Mouse (Mus musculus): ENCODE data around the gene Gspt1. TPM values are rescaled to one million over a fixed set of nuclear protein-coding genes. Genes with fewer than 3 reads are reported as not detected.
A peak's percentile ranks its signal among the peaks of the same experiment; 100 is the strongest.
"Not testable (repeated sequence)": the region's sequence is repeated elsewhere in the genome, so short reads cannot be mapped to it uniquely, and the experiment has no call there.

Gspt1 gene
- total RNA-seq (2017) = 44.6 and 45.8 TPM in 2 replicates

DNA sequence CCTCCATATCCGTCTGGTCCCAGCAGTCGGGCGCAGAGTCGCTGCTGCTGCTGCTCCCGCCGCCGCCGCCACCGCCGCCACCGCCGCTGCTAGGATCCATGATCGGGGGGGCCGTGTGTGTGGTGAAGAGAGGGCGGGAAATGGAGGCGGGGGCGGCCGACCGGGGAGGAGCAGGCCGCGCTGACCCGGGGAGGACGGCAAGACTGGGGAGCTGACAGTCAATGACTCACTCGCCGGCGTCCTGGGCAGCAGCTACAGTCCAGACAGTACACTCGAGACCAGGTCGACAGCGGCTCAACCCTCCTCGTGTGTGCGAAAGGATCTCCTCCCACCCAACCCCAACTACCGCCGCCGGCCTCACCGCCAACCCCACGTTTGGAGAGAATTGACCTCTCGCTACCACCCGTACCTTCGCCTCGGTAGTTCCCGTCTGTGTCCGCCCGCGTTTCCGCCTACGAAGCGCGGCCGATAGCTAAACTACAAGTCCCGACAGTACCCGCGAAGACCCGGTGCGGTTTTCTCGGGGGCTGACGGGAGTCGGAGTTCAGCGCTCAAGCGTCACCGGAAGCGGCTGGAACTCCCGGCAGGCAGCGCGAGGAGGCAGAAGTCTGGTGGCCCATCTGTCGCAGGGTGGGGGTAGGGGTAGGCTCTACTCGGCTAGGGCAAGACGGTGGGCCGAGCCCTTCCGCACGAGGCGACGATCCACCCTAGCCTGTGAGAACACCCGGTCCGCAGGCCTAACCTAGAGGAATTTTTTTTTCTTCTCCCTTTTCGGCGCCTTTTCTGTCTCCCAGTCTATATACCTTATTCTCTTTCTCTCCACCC, at the start of gene Gspt1:
Gene Gspt1 (minus strand): TSS at position 428 of the 825 bp plus-strand sequence.
- ATAC-seq (ENCODE audit: extremely low read depth, insufficient number of reproducible peaks, low FRiP score, poor library complexity, severe bottlenecking) = peak; percentile 97

DNA sequence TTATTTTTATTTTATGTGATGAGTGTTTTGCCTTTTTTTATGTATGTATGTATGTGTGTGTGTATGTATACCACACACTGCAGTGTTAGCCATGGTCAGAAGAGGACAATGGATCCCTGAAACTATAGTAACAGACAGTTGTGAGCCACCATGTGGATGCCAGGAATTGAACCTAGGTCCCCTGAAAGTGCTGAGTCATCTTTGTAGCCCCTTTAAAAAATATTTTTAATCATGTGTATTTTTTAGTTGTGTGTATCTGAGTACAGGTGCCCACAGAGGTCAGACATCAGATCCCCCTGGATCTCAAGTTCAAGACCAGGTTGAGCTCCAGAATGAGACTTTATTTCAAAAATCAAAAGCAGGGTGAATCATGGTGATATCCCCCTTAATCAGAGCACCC, 49.6 kb upstream of the Gspt1 start:
- no peak for ATAC-seq (ENCODE audit: extremely low read depth, insufficient number of reproducible peaks, low FRiP score, poor library complexity, severe bottlenecking)

DNA sequence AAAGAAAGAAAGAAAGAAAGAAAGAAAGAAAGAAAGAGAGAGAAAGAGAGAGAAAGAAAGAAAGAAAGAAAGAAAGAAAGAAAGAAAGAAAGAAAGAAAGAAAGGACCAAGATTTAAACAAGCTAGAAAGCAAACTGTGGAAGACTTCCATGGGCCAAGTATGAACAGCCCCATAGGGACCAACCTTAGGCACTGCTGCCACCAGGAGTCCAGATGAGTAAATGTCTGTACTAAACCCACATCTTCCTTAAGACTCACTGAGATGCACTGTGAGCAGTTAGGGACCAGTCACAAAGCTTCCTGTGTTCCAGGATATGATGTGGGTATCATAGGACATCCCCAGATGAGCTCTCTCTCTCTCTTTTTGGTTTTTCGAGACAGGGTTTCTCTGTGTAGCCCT, 43.6 kb upstream of the Gspt1 start:
- not testable (repeated sequence) for ATAC-seq (ENCODE audit: extremely low read depth, insufficient number of reproducible peaks, low FRiP score, poor library complexity, severe bottlenecking)

DNA sequence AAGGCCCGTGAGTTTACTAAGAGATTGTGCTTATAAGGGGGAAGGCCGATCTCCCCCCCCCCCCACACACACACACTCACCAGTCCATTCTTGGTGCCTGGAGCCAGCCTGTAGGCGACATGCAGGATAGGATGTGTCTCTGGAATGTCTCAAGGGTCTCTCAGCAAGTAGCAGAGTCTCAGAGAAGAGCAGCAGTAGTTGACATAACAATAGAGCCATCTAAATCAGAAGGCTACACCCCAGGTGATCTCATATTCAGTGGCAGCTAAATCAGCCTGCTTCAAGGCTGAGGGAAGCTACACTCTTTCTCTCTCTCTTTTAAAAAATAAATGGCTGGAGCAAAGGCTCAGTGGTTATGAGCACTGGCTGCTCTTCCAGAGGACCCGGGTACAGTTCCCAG, 41.5 kb upstream of the Gspt1 start:
- not testable (repeated sequence) for ATAC-seq (ENCODE audit: extremely low read depth, insufficient number of reproducible peaks, low FRiP score, poor library complexity, severe bottlenecking)

DNA sequence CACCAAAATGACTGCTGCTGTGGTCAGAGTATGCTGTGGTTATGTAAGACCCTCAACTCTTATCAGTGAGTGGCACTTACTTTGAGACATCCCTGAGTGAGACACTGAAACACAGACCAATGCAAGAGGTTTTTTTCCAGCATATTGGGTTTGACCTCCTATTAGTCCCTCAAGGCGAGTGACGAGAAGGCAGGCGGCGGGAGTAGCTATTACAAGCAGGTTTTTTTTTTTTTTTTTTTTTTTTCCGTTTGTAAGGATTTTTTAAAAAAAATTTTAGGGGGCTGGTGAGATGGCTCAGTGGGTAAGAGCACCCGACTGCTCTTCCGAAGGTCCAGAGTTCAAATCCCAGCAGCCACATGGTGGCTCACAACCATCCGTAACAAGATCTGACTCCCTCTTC, 34.7 kb upstream of the Gspt1 start:
- ATAC-seq (ENCODE audit: extremely low read depth, insufficient number of reproducible peaks, low FRiP score, poor library complexity, severe bottlenecking) = not testable (repeated sequence)

DNA sequence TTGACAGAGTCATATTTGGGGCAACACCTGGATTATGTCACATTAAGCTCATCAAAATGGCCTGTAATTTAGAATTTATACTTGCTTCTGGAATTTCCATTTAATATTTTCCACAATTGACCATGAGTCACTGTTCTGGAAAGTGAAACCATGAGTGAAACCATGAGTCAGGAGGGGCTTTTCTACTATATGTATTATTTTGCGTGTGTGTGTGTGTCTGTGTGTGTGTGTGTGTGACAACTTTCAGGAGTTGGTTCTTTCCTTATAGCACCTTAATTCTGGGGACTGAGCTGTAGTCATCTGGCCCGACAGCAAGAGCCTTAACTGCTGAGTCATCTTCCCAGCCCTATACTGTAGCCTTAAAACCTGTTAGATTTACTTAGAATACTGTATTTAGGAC, 31.8 kb upstream of the Gspt1 start:
- no peak for ATAC-seq (ENCODE audit: extremely low read depth, insufficient number of reproducible peaks, low FRiP score, poor library complexity, severe bottlenecking)

DNA sequence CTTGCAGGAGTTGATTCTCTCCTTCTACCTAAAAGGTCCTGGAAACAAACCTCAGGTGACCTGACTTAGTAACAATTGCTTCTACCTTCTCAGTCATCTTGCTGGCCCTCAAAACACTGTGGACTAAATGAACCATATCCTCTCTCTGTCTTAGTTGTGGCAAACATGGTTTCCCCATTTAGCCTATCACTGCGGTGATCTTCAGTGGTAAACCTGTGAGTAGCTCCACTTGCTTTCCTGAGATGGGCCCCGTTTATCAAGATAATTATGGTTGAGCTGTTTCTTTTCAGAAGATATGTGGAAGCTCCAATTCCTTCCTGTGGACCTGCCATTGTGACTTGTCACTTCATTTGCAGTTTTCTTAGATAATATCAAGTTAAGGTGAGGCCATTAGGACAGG, 30.8 kb upstream of the Gspt1 start:
- ATAC-seq (ENCODE audit: extremely low read depth, insufficient number of reproducible peaks, low FRiP score, poor library complexity, severe bottlenecking) = no peak

DNA sequence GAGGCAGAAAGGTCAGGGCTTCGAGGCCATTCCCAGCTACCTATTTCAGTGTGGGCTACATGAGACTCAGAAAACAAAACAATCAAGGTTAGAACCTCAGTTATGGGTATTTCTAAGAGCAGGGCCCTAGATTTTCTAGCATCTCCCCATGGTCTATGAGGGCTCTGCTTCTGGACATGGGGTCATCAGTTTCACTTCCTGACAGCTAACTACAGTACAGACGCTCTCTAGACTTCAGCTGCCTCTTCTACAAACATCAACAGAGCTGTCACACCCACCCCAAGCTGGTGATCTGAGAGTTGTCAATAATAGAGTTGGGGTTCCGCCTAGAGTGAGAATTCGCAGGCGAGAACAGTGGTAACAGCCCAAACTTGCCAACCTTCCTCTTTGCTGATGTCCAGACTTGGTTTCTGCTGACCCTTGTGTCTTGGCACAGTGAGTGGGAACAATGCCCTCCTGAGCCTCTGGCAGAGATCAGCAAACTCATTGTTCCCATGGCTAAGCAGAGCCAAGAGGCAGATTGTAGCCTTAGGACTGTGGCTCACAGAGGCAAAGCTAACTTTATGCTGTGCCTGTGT, 28.6 kb upstream of the Gspt1 start:
- no peak for ATAC-seq (ENCODE audit: extremely low read depth, insufficient number of reproducible peaks, low FRiP score, poor library complexity, severe bottlenecking)

DNA sequence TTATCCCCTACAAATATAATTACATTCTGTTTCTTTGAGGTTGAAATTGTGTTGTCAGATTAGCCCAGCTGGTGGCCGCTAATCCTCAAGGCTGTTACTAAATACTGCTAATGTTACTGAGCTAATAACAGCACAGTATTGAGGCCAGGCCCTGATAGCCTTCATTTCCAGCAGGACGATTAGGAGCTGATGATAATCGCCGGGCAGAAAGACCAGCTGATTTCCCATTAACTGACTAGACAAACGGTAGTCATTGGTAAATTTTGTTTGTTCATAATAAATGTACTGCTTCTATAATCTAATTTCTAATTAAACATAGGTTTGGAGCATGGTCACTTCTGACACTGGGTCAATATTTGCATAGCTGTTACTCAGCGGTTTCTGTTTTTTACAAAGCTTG, 24.7 kb upstream of the Gspt1 start:
- no peak for ATAC-seq (ENCODE audit: extremely low read depth, insufficient number of reproducible peaks, low FRiP score, poor library complexity, severe bottlenecking)

DNA sequence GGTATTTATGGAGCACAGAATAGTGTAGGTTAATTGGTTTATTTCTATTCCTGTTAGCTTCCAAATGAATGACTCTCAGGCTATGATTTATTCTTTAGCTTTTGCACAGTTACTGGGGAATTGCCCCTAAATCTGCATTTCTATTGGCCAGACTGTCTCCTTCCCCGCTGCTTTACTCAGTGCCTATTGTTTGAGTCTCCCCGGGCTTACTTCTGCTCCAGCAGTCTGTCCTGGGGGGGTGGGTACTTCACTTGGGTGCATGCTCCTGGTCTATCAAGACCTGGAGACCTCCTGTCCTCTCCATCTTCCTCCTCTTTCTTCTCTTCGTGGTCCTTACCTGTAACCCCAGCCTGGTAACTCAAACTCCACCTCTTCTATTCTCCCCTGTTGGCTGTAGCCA, 22.8 kb upstream of the Gspt1 start:
- no peak for ATAC-seq (ENCODE audit: extremely low read depth, insufficient number of reproducible peaks, low FRiP score, poor library complexity, severe bottlenecking)

DNA sequence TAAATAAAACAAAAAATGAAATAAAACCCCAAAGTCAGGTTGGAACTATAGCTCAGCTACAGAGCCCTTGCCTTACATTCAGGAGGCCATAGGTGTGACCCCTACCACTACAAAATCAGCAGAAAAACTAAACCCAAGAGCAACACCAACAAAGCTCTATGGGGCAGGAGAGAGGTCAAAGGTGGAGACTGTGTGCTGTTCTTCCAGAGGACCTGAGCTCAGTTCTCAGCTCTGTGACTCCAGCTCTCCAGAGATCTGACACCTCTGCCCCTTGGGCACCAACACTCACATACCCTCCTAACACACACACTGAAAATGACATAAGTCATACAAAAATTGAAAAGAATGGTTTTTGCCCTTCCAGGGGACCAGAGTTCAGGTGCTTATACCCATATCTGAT, 16.9 kb upstream of the Gspt1 start:
- no peak for ATAC-seq (ENCODE audit: extremely low read depth, insufficient number of reproducible peaks, low FRiP score, poor library complexity, severe bottlenecking)

DNA sequence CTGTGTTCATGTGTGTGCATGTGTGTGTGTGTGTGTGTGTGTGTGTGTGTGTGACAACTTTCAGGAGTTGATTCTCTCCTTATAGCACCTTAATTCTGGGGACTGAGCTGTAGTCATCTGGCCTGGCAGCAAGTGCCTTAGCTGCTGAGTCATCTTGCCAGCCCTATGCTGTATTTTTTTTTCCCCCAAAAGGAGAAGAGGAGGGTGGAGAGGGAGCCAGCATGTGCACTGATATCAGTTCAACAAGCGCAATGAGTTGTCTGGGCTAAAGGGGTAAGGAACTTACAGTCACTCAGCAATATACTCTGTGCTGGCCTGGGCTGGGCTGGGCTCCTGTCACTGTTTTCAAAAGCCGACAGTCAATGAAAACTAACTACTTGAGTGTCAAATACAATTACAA, 16.5 kb upstream of the Gspt1 start:
- ATAC-seq (ENCODE audit: extremely low read depth, insufficient number of reproducible peaks, low FRiP score, poor library complexity, severe bottlenecking) = no peak

DNA sequence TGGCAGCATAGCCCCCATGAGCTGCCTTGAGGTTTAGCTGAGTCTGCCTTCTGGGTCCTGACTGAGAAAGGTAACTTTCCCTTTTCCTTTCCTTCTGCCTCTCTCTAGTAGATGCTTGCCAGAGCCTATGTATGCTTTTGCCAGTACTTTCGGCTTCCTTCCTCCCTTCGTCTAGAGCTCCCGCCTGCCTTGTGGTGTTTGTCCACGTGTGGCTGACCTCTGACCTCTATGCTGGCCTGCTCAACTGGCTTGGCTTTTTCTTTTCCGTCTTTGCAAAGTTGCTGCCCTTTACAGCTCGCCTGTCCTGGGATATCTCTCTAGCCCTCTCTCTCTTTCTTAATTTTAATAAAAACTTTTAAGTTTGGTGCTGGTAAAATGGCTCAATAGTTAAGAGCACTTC, 15.7 kb upstream of the Gspt1 start:
- ATAC-seq (ENCODE audit: extremely low read depth, insufficient number of reproducible peaks, low FRiP score, poor library complexity, severe bottlenecking) = no peak

DNA sequence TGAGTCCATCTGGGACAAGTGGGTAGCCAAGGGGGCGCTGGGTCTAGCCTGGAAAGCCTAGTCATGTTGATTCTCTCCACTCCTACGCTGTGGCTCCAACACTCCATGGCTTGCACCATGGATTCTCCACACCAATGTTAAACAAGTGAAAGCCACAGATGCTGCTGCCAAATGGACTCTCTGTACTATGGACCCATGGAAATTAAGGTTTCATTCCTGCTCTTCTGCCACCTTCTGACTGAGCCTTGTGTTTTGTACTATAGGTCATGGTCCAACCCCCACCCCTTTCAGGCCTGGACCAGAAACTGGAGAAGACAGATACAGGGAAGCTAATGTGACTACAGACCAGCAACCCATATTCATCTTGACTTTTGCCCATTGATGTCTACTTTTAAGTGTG, 12.4 kb upstream of the Gspt1 start:
- no peak for ATAC-seq (ENCODE audit: extremely low read depth, insufficient number of reproducible peaks, low FRiP score, poor library complexity, severe bottlenecking)

DNA sequence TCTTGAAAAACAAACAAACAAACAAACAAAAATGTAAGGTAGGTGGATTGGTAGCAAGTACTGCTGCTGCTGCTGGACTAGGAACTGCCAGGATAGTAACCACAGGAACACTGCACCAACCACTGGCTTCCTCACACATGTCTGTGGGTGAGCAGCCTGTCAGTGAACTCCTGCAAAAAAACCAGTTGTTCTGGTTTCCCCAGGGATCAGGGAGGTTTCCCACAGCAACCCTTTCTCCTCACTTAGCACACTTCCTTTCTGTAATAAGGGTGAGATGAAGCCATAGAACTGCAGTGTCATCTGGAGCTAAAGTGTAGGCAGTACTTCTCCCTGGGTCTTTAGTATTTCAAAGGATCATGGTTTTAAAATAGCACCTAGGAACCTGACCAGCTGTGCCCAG, 9.1 kb upstream of the Gspt1 start:
- no peak for ATAC-seq (ENCODE audit: extremely low read depth, insufficient number of reproducible peaks, low FRiP score, poor library complexity, severe bottlenecking)

DNA sequence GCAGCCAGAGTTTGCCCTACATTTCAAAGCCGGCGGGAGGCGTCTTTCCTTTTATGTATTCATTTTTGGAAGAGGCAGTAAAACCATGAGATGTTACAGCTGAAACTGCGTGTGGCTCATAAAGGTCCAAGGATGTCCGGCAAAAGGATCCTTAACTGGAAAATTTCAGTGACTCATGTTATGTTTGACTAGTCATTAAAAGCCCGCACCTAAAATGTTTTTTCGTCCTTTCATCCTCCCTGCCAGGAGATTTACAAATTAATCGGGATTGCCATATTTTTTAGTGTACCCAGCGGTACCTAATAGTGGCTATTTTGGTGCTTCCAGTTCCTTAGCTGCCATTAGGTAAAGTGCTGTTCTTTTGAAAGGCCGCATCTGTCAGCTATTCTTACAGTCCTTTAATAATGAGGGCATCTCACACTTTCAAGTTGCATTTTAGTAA, 619 bp upstream of the Gspt1 start:
- no peak for ATAC-seq (ENCODE audit: extremely low read depth, insufficient number of reproducible peaks, low FRiP score, poor library complexity, severe bottlenecking)

DNA sequence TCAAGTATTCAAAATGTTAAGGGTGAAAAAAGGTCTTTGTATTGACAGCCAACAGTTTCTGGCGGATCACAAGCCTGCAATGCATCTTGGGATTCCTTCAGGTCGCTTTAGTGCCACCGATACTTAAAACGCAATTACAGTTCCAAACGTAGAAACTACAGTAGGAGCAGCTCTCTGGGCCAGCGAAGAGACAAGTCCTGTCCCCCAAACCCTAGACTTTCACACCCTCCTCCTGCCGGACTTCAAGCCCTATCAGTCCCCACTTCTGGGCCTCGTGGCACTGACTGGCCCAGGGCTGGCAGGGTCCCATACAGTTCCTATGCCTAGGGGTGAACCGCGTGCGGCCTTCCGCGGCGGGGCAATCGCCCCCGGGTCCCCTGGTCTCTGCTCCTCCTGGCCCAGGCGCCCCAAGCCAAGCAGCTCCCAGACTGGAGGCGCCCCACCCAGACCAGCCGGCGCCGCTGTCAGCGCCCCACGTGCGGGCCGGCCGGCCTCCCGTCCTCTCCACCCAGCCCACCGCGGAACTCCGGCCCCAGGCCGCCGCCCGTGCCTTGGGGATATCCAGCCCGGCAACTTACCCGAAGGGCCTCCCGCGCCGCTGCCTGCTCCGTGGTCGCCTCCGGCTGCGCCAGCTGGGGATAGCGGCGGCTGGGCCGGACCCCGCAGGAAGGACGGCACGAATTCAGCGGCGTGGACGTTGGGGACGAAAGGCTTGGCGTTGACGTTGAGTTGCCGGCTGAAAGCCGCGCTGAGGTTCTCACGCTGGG, 877 bp downstream of the Gspt1 start:
- no peak for ATAC-seq (ENCODE audit: extremely low read depth, insufficient number of reproducible peaks, low FRiP score, poor library complexity, severe bottlenecking)

DNA sequence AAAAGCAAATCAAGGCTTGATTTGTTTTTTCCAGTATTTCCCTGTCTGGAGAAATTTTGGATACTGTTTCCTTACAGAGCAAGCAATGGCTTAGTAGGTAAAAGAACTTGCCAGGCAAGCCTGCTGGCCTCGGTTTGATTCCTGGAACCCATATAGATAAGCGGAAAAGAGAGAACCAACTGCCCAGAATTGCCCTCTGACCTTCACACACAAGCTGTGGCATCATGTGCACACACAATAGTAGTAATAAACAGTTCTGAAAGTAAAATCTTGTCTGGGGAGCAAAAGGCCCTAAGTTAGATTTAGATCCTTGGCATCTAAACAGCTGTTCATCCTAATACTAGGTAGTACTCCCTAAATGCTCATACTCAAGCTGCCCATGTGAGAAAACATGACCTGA, 6.3 kb downstream of the Gspt1 start:
- ATAC-seq (ENCODE audit: extremely low read depth, insufficient number of reproducible peaks, low FRiP score, poor library complexity, severe bottlenecking) = no peak

DNA sequence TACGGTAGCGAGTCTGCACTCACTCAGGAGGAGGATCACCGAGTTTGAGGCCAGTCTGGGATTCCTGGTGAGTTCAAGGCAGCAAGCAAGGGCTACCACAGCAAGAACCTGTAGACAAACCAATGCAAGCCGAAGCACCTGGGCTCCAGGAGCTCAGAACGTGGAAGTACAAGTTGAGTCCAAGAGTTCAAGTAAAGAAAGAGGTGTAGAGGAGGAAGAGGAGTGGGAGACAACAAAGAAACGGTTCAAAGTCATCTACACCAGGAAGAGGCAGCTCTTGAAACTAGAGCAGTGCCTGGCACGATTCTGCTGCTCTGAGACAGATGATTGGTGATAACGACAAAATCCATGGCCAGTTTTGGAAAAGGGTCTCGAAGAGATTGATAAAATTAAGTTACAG, 8.4 kb downstream of the Gspt1 start:
- no peak for ATAC-seq (ENCODE audit: extremely low read depth, insufficient number of reproducible peaks, low FRiP score, poor library complexity, severe bottlenecking)

DNA sequence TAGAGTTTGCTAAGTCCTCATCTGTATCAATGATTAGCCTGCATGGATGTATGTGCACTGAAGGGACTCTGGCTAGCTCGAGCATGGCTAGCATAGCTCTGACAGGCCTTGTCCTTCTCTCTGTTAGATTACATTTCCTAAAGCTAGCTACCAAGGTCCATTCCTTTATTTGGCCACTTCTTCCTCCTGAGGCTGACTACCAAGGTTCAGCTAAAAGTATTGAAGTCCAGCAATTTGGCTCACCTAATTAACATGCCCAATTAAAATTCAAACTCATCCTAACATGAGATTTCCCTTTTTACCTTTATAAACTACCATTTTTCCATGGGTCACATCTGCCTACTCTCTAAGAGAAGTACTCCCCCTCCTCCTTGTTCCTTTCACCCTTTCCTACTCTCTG, 11.7 kb downstream of the Gspt1 start:
- ATAC-seq (ENCODE audit: extremely low read depth, insufficient number of reproducible peaks, low FRiP score, poor library complexity, severe bottlenecking) = no peak

Measured in neutrophil, adult 5-6 weeks (primary cell).